Mouse (Mus musculus) brain, embryonic 14.5 days (tissue): Measurements from ENCODE around the gene Nubpl.

Experiments used
- CTCF ChIP-seq: fragments of 200-500 bp; IDR thresholded peaks from 2 replicates; pipeline ENCODE4 v1.5.1; 2012; ENCODE audit warnings: inconsistent platforms, mild to moderate bottlenecking, moderate library complexity, borderline replicate concordance; ENCODE audit not compliant: insufficient read depth, insufficient read length; ENCODE audit errors: extremely low read depth
- POLR2A ChIP-seq: fragments of 200-500 bp; IDR thresholded peaks from 2 replicates; pipeline ENCODE4 v1.6.1; 2012; ENCODE audit warnings: mild to moderate bottlenecking, inconsistent platforms, borderline replicate concordance; ENCODE audit not compliant: poor library complexity, insufficient read depth, insufficient read length, severe bottlenecking; ENCODE audit errors: extremely low read depth

DNA sequence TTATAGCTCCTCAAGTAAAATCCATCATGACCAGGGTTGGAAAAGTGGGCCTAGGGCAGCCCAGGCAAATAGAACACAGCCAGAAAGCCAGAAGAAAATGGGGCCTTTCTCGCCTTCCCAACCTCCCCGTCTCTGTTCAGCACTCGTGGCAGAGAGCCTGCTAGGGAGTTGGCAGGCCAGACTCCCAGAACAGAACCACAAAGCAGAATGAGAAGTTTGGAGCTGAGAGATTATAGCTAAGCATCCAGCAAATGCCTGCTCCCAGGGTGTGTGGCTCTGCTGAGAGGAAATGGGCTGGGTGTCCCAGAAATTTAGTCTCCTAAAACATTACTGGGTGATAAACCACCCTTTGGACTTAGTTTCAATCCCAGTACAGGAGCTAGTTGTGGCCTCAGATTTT lies 262.6 kb downstream of the Nubpl start:
- TF ChIP-seq CTCF (no peak), POLR2A (no peak)
